Mouse (Mus musculus) forebrain, embryonic 12.5 days (tissue): ENCODE data around the gene Phlpp1. TPM values are rescaled to one million over a fixed set of nuclear protein-coding genes. Genes with fewer than 3 reads are reported as not detected.

Experiments
- ATAC-seq: fragments of 200-750 bp; cut with Nextera tagmentation; 2 replicates; pipeline ENCODE4 v1.8.0; 2017; ENCODE audit warnings: moderate TSS enrichment; ENCODE audit not compliant: low FRiP score
- H3K27ac ChIP-seq: fragments of 300-500 bp; sonication (generic); 2 replicates; pipeline ENCODE4 v1.5.1; 2016; ENCODE audit warnings: mild to moderate bottlenecking
- H3K27me3 ChIP-seq: fragments of 300-500 bp; sonication (generic); 2 replicates; pipeline ENCODE4 v1.6.1; 2016; ENCODE audit warnings: mild to moderate bottlenecking
- H3K36me3 ChIP-seq: fragments of 300-500 bp; sonication (generic); replicated peaks from 2 replicates; pipeline ENCODE4 v1.6.1; 2016; ENCODE audit warnings: mild to moderate bottlenecking
- H3K4me1 ChIP-seq: fragments of 300-500 bp; sonication (generic); 2 replicates; pipeline ENCODE4 v1.6.1; 2016
- H3K4me2 ChIP-seq: fragments of 300-500 bp; sonication (generic); 2 replicates; pipeline ENCODE4 v1.6.1; 2016; ENCODE audit warnings: mild to moderate bottlenecking, moderate library complexity
- H3K4me3 ChIP-seq: fragments of 300-500 bp; sonication (generic); replicated peaks from 2 replicates; pipeline ENCODE4 v1.5.1; 2016; ENCODE audit warnings: mild to moderate bottlenecking
- H3K9ac ChIP-seq: fragments of 300-500 bp; sonication (generic); 2 replicates; pipeline ENCODE4 v1.6.1; 2016; ENCODE audit warnings: mild to moderate bottlenecking
- H3K9me3 ChIP-seq: fragments of 300-500 bp; sonication (generic); 2 replicates; pipeline ENCODE4 v1.6.1; 2016
- WGBS: fragments of 180-500 bp; shearing (Covaris S2); methylation state at CpG from one replicate; pipeline ENCODE4 v1.1.7; 2016; 5-methylcytosine and 5-hydroxymethylcytosine counted together
- polyA plus RNA-seq: library from polyadenylated mRNA; unstranded; fragments of >200 nt; fragmentation: Nextera tagmentation; extraction: Ambion mirVana; gene quantifications from 2 replicates; pipeline ENCODE4 v1.2.1, GENCODE M21; 2016

Phlpp1 gene
- polyA plus RNA-seq, 1 experiment from 2014 or later = 9.4 TPM

GRCm38 (mm10) chr1:106151846-106152245 lies 19.7 kb upstream of the Phlpp1 start:
- H3K4me3 ChIP-seq = no peak overlapping the region
- WGBS = 83% methylated on average over 12 of the region's 12 CpGs

GRCm38 (mm10) chr1:106152742-106153141 lies 18.8 kb upstream of the Phlpp1 start:
- Histone ChIP-seq H3K4me2 (no peak overlapping the region), H3K27me3 (no peaks in the 10 kb centered on the region), H3K36me3 (no peaks in the 10 kb centered on the region), H3K4me1 (peaks cover 16% of the 10 kb centered on the region), H3K27ac (no peak overlapping the region), H3K4me3 (no peak overlapping the region), H3K9me3 (no peaks in the 10 kb centered on the region), H3K9ac (no peak overlapping the region)
- no peak for ATAC-seq

More at GRCm38 (mm10) chr1:106151846-106152245, 19.7 kb upstream of the Phlpp1 start:
- H3K27me3 ChIP-seq = no peaks in the 10 kb centered on the region
- no peak overlapping the region for H3K9ac ChIP-seq
- H3K27ac ChIP-seq = no peak overlapping the region
- H3K9me3 ChIP-seq = no peaks in the 10 kb centered on the region
- ATAC-seq = no peak
- no peaks in the 10 kb centered on the region for H3K36me3 ChIP-seq
- H3K4me2 ChIP-seq = no peak overlapping the region
- peaks cover 16% of the 10 kb centered on the region for H3K4me1 ChIP-seq

GRCm38 (mm10) chr1:106154590-106154989 lies 17.0 kb upstream of the Phlpp1 start:
- Histone ChIP-seq H3K9ac (no peak overlapping the region), H3K4me3 (no peak overlapping the region), H3K27me3 (no peaks in the 10 kb centered on the region), H3K9me3 (no peaks in the 10 kb centered on the region), H3K27ac (no peak overlapping the region), H3K4me1 (peaks cover 4% of the 10 kb centered on the region; the same call in 1 of the 2 replicates), H3K4me2 (no peak overlapping the region), H3K36me3 (no peaks in the 10 kb centered on the region)
- no peak for ATAC-seq
- 94% methylated on average over 7 of the region's 7 CpGs for WGBS

- no peaks in the 10 kb centered on the region for H3K27me3 ChIP-seq
- no peak for ATAC-seq
- WGBS = 63% methylated on average over 10 of the region's 10 CpGs
- no peaks in the 10 kb centered on the region for H3K9me3 ChIP-seq
- H3K27ac ChIP-seq = no peak overlapping the region
- no peak overlapping the region for H3K4me3 ChIP-seq
- no peak overlapping the region for H3K4me2 ChIP-seq
- no peak overlapping the region for H3K9ac ChIP-seq
- no peaks in the 10 kb centered on the region for H3K36me3 ChIP-seq
- peaks cover 4% of the 10 kb centered on the region; the same call in 1 of the 2 replicates for H3K4me1 ChIP-seq
These were observed 16.4 kb upstream of the Phlpp1 start for GRCm38 (mm10) chr1:106155087-106155567.

GRCm38 (mm10) chr1:106155702-106156101 lies 15.8 kb upstream of the Phlpp1 start:
- WGBS = 81% methylated on average over 6 of the region's 6 CpGs

GRCm38 (mm10) chr1:106157961-106158515 lies 13.5 kb upstream of the Phlpp1 start:
- 73% methylated on average over 4 of the region's 4 CpGs for WGBS
- Histone ChIP-seq H3K4me2 (no peak overlapping the region), H3K27ac (no peak overlapping the region), H3K4me3 (no peak overlapping the region), H3K9me3 (no peaks in the 10 kb centered on the region), H3K4me1 (peaks cover 4% of the 10 kb centered on the region; the same call in 1 of the 2 replicates), H3K9ac (no peak overlapping the region), H3K27me3 (no peaks in the 10 kb centered on the region), H3K36me3 (no peaks in the 10 kb centered on the region)
- no peak for ATAC-seq

More at GRCm38 (mm10) chr1:106155702-106156101, 15.8 kb upstream of the Phlpp1 start:
- no peak for ATAC-seq
- H3K9ac ChIP-seq = no peak overlapping the region
- H3K9me3 ChIP-seq = no peaks in the 10 kb centered on the region
- no peak overlapping the region for H3K4me2 ChIP-seq
- no peak overlapping the region for H3K27ac ChIP-seq
- no peaks in the 10 kb centered on the region for H3K36me3 ChIP-seq
- H3K4me3 ChIP-seq = no peak overlapping the region
- H3K4me1 ChIP-seq = peaks cover 4% of the 10 kb centered on the region; the same call in 1 of the 2 replicates
- H3K27me3 ChIP-seq = no peaks in the 10 kb centered on the region

GRCm38 (mm10) chr1:106159667-106160066 lies 11.9 kb upstream of the Phlpp1 start:
- H3K36me3 ChIP-seq = no peaks in the 10 kb centered on the region
- H3K9ac ChIP-seq = no peak overlapping the region
- H3K4me2 ChIP-seq = no peak overlapping the region
- H3K27ac ChIP-seq = no peak overlapping the region
- peaks cover 4% of the 10 kb centered on the region; the same call in 1 of the 2 replicates for H3K4me1 ChIP-seq
- no peaks in the 10 kb centered on the region for H3K9me3 ChIP-seq
- H3K27me3 ChIP-seq = no peaks in the 10 kb centered on the region
- 97% methylated on average over 5 of the region's 5 CpGs for WGBS
- no peak for ATAC-seq
- no peak overlapping the region for H3K4me3 ChIP-seq

- Histone ChIP-seq H3K9me3 (no peaks in the 10 kb centered on the region), H3K4me3 (no peak overlapping the region), H3K27ac (no peak overlapping the region), H3K4me2 (no peak overlapping the region), H3K36me3 (no peaks in the 10 kb centered on the region), H3K9ac (no peak overlapping the region), H3K4me1 (no peaks in the 10 kb centered on the region), H3K27me3 (no peaks in the 10 kb centered on the region)
- no peak for ATAC-seq
- WGBS = 90% methylated on average over 4 of the region's 4 CpGs
These were observed 10.6 kb upstream of the Phlpp1 start for GRCm38 (mm10) chr1:106160916-106161315.

- Histone ChIP-seq H3K4me2 (no peak overlapping the region), H3K27ac (no peak overlapping the region), H3K9ac (no peak overlapping the region), H3K9me3 (no peaks in the 10 kb centered on the region), H3K27me3 (no peaks in the 10 kb centered on the region), H3K4me3 (no peak overlapping the region), H3K36me3 (no peaks in the 10 kb centered on the region), H3K4me1 (no peaks in the 10 kb centered on the region)
- 82% methylated on average over 7 of the region's 7 CpGs for WGBS
- no peak for ATAC-seq
These were observed 9.0 kb upstream of the Phlpp1 start for GRCm38 (mm10) chr1:106162581-106162980.

GRCm38 (mm10) chr1:106163401-106163800 lies 8.2 kb upstream of the Phlpp1 start:
- no peaks in the 10 kb centered on the region for H3K4me1 ChIP-seq
- no peak overlapping the region for H3K4me3 ChIP-seq
- no peak overlapping the region for H3K9ac ChIP-seq
- no peaks in the 10 kb centered on the region for H3K36me3 ChIP-seq
- 89% methylated on average over 8 of the region's 8 CpGs for WGBS
- no peaks in the 10 kb centered on the region for H3K9me3 ChIP-seq
- no peaks in the 10 kb centered on the region for H3K27me3 ChIP-seq
- no peak overlapping the region for H3K27ac ChIP-seq
- H3K4me2 ChIP-seq = no peak overlapping the region
- ATAC-seq = no peak

GRCm38 (mm10) chr1:106164111-106164510 lies 7.4 kb upstream of the Phlpp1 start:
- WGBS = 80% methylated on average over 3 of the region's 3 CpGs
- Histone ChIP-seq H3K9ac (no peak overlapping the region), H3K4me2 (no peak overlapping the region), H3K36me3 (no peaks in the 10 kb centered on the region), H3K4me3 (no peak overlapping the region), H3K9me3 (no peaks in the 10 kb centered on the region), H3K27ac (no peak overlapping the region), H3K4me1 (no peaks in the 10 kb centered on the region), H3K27me3 (no peaks in the 10 kb centered on the region)
- no peak for ATAC-seq

GRCm38 (mm10) chr1:106168001-106168400 lies 3.6 kb upstream of the Phlpp1 start:
- Histone ChIP-seq H3K9me3 (no peaks in the 10 kb centered on the region), H3K4me2 (no peak overlapping the region), H3K27me3 (no peaks in the 10 kb centered on the region), H3K4me3 (no peak overlapping the region), H3K27ac (no peak overlapping the region), H3K9ac (no peak overlapping the region), H3K4me1 (peaks cover 5% of the 10 kb centered on the region), H3K36me3 (no peaks in the 10 kb centered on the region)
- WGBS = 42% methylated on average over 4 of the region's 4 CpGs
- ATAC-seq = no peak

GRCm38 (mm10) chr1:106168801-106169200 lies 2.8 kb upstream of the Phlpp1 start:
- no peak overlapping the region for H3K4me3 ChIP-seq
- no peak overlapping the region for H3K27ac ChIP-seq
- peaks cover 12% of the 10 kb centered on the region for H3K4me1 ChIP-seq
- no peaks in the 10 kb centered on the region for H3K27me3 ChIP-seq
- H3K9ac ChIP-seq = no peak overlapping the region
- H3K4me2 ChIP-seq = no peak overlapping the region
- 57% methylated on average over 3 of the region's 3 CpGs for WGBS
- no peaks in the 10 kb centered on the region for H3K9me3 ChIP-seq
- H3K36me3 ChIP-seq = no peaks in the 10 kb centered on the region
- ATAC-seq = no peak
